Mouse (Mus musculus) kidney, postnatal 0 days (tissue): ENCODE data around the gene Pabpn1l. TPM values are rescaled to one million over a fixed set of nuclear protein-coding genes. Genes with fewer than 3 reads are reported as not detected.
A peak's percentile ranks its signal among the peaks of the same experiment; 100 is the strongest.

Source experiments
- ATAC-seq: fragments of 200-750 bp; cut with Nextera tagmentation; replicated peaks from 2 replicates; pipeline ENCODE4 v1.8.0; 2017; ENCODE audit warnings: low read depth, moderate number of reproducible peaks, moderate TSS enrichment, moderate library complexity; ENCODE audit not compliant: low FRiP score
- DNase-seq: peaks from one replicate; pipeline ENCODE4 v3.0.0-alpha.2; 2016; ENCODE audit warnings: low spot score
- H3K27ac ChIP-seq: fragments of 300-500 bp; sonication (generic); 2 replicates; pipeline ENCODE4 v1.5.1; 2014; ENCODE audit warnings: mild to moderate bottlenecking
- H3K27me3 ChIP-seq: fragments of 300-500 bp; sonication (generic); 2 replicates; pipeline ENCODE4 v1.6.1; 2014; ENCODE audit warnings: low read length, mixed read lengths; ENCODE audit not compliant: insufficient read depth
- H3K36me3 ChIP-seq: fragments of 300-500 bp; sonication (generic); 2 replicates; pipeline ENCODE4 v1.6.1; 2014; ENCODE audit warnings: low read length, mixed read lengths; ENCODE audit not compliant: insufficient read depth
- H3K4me1 ChIP-seq: fragments of 300-500 bp; sonication (generic); replicated peaks from 2 replicates; pipeline ENCODE4 v1.6.1; 2014; ENCODE audit warnings: antibody characterized with exemption, low read length, mixed read lengths; ENCODE audit not compliant: insufficient read depth
- H3K4me2 ChIP-seq: fragments of 300-500 bp; sonication (generic); 2 replicates; pipeline ENCODE4 v1.6.1; 2014; ENCODE audit warnings: mild to moderate bottlenecking, low read length, moderate library complexity, mixed read lengths
- H3K4me3 ChIP-seq: fragments of 300-500 bp; sonication (generic); replicated peaks from 2 replicates; pipeline ENCODE4 v1.5.1; 2014; ENCODE audit warnings: low read depth, low read length
- H3K9ac ChIP-seq: fragments of 300-500 bp; sonication (generic); 2 replicates; pipeline ENCODE4 v1.6.1; 2014; ENCODE audit warnings: low read depth, low read length
- H3K9me3 ChIP-seq: fragments of 300-500 bp; sonication (generic); replicated peaks from 2 replicates; pipeline ENCODE4 v1.6.1; 2016; ENCODE audit warnings: low read length, inconsistent platforms, mixed read lengths
- CTCF ChIP-seq: IDR thresholded peaks from 2 replicates; pipeline ENCODE4 v1.5.1; 2016; ENCODE audit warnings: antibody characterized with exemption, low read depth, mild to moderate bottlenecking, moderate library complexity
- WGBS: fragments of 180-500 bp; shearing (Covaris S2); extraction: QIAGEN DNeasy Blood & Tissue Kit; methylation state at CpG from one replicate; pipeline ENCODE4 v1.1.7; 2014; 5-methylcytosine and 5-hydroxymethylcytosine counted together
- polyA plus RNA-seq: library from polyadenylated mRNA; unstranded; fragments of >200 nt; fragmentation: Nextera tagmentation; extraction: Ambion mirVana; gene quantifications from 2 replicates; pipeline ENCODE4 v1.2.1, GENCODE M21; 2015

The Pabpn1l gene
- polyA plus RNA-seq, 1 experiment from 2014 or later, result 0.22 TPM

DNA sequence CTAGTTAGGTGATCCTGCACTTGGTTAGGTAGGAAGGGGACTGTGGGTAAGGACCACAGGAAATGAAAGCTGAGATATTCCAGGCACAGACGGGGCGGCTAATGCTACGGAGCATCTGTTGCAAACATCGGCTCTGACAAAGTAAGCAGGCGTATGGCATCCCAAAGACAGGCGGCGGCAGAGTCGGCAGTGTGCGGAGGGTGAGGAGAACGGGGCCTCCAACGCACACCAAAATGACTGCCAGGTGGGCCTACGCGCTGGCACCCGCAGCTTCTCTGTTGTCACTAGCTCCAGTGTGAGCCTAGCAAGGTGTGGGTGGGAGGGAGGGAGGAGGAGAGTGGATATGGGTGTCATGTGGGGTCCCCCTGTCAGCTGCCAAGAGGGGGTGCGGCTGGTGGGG is 18.9 kb upstream of the Pabpn1l start:
- no peak for ATAC-seq
- no peak for DNase-seq
- Histone ChIP-seq H3K4me2 (no peak overlapping the region), H3K9ac (no peak overlapping the region), H3K27ac (no peak overlapping the region), H3K36me3 (no peaks in the 10 kb centered on the region), H3K4me1 (peaks cover 14% of the 10 kb centered on the region), H3K4me3 (no peak overlapping the region), H3K9me3 (no peaks in the 10 kb centered on the region), H3K27me3 (no peaks in the 10 kb centered on the region)
- no peak for TF ChIP-seq CTCF
- WGBS, result 68% methylated on average over 15 of the region's 15 CpGs

DNA sequence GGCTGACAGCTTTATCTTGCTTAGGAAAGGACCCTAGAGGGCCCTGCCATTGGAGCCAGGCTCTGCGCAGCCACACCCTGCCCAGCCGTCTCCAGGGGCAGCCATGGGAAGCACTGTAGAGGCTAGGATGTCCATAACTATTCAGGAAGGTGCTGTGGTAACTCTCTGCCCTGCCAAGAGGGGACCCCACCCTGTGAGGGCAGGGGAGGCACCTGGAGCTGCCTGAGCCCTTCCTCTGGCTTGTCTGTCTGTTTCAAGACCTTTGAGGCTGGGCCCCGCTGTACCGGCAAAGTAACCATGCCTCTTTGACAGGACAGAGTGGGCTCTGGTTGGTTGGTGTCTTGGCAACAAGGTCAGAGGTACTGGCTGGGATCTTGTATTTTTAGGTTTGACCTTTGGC is 18.3 kb upstream of the Pabpn1l start:
- no peaks in the 10 kb centered on the region for H3K27me3 ChIP-seq
- TF ChIP-seq CTCF, result no peak
- 86% methylated on average over 4 of the region's 4 CpGs for WGBS

DNA sequence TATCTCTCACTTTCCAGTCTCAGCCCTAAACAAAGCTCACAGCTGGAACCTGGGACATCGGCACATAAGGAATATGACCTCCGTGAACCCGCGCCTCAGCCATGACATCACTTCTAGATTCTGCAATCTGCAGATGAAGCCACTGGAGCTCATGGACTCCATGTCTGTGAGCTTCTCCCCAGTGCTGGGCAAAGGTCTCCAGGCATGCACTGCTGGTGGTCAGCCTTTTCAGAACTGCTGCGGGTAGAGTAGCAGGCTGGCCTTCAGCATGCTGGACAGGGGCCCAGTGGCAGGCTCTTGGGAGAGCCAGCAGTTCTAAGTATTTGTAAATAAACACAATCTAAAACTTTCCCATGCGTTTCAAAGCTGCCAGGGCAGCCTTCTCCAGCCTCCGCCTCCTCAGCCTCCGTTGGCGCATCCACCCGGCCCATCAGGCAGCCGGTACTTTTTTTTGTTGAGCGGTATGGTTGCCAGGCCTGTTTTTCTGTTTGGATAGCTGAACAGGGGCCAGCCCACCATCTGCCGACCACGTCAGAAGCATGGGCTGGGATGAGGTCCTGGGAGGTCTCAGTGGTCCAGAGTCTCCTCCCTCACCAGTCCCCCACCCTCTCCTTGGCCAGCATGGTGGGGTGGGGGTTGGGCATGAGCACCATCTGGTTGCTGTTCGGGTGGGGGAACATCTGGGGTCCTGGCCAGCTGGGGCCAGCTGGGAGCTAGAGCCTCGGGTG is 17.1 kb upstream of the Pabpn1l start:
- ATAC-seq, result 0 out of 2 replicates have a peak, but pooled peaks have one; percentile 13
- Histone ChIP-seq H3K4me1 (peaks cover 14% of the 10 kb centered on the region), H3K4me2 (no peak overlapping the region)

More for the DNA sequence above, 18.3 kb upstream of the Pabpn1l start:
- no peak for ATAC-seq
- Histone ChIP-seq H3K4me3 (no peak overlapping the region), H3K9me3 (no peaks in the 10 kb centered on the region), H3K4me2 (no peak overlapping the region), H3K27ac (no peak overlapping the region), H3K9ac (no peak overlapping the region), H3K36me3 (no peaks in the 10 kb centered on the region), H3K4me1 (peaks cover 14% of the 10 kb centered on the region)
- DNase-seq, result no peak

GRCm38 (mm10) chr8:122638601-122639000 is 16.1 kb upstream of the Pabpn1l start:
- Histone ChIP-seq H3K27ac (no peak overlapping the region), H3K4me1 (peaks cover 14% of the 10 kb centered on the region), H3K9me3 (no peaks in the 10 kb centered on the region), H3K4me3 (no peak overlapping the region), H3K9ac (no peak overlapping the region), H3K4me2 (no peak overlapping the region), H3K36me3 (no peaks in the 10 kb centered on the region), H3K27me3 (no peaks in the 10 kb centered on the region)
- no peak for DNase-seq
- TF ChIP-seq CTCF, result no peak
- 56% methylated on average over 16 of the region's 16 CpGs for WGBS
- ATAC-seq, result no peak

More for the DNA sequence above, 17.1 kb upstream of the Pabpn1l start:
- no peak overlapping the region for H3K4me3 ChIP-seq
- peak; percentile 42 for DNase-seq
- H3K36me3 ChIP-seq, result no peaks in the 10 kb centered on the region
- no peak for TF ChIP-seq CTCF
- H3K27me3 ChIP-seq, result no peaks in the 10 kb centered on the region
- H3K9ac ChIP-seq, result no peak overlapping the region
- no peak overlapping the region for H3K27ac ChIP-seq
- 33% methylated on average over 16 of the region's 16 CpGs for WGBS
- no peaks in the 10 kb centered on the region for H3K9me3 ChIP-seq

DNA sequence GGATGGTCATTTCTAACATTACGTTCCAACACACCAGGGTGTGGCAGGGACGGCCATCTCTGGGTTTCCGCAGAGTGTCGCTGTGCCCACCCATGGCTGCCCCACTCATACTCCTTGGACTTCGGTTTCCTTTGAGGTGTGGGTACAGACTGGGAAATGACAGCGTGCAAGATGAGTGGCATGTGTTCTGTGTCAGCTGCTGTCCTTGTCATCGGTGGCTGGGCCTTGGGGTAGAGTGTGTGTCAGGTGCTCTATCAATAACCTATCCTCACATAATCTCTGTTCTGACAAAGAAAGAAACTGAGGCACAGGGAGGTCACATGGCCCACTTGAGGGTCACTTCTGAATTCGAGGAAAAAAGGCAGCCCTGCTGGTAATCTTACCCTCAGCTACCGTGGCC is 14.7 kb upstream of the Pabpn1l start:
- no peak overlapping the region for H3K27ac ChIP-seq
- no peaks in the 10 kb centered on the region for H3K36me3 ChIP-seq
- no peak for TF ChIP-seq CTCF
- H3K9me3 ChIP-seq, result no peaks in the 10 kb centered on the region
- no peak overlapping the region for H3K4me2 ChIP-seq
- no peak for DNase-seq
- 87% methylated on average over 9 of the region's 9 CpGs for WGBS
- no peaks in the 10 kb centered on the region for H3K27me3 ChIP-seq
- no peak overlapping the region for H3K9ac ChIP-seq
- H3K4me1 ChIP-seq, result peaks cover 14% of the 10 kb centered on the region
- no peak overlapping the region for H3K4me3 ChIP-seq
- no peak for ATAC-seq

DNA sequence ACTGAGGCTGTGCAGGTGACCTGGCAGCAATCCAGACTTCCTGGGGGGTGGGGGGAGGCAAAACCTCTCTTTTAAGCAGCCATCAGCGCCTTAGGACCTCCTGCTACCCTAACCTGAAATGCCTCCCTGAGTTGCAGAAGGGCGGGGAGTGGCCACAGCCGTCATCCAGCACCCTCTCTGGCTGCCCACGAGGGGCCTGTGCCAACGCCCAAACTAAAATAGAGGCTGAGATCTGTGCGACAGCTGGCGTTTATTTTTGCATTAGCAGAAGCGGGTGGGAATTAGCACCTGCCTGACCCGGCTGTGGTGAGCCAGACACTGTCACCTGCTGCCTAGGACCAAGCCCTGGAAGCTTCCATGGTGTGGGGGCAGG is 14.2 kb upstream of the Pabpn1l start:
- 69% methylated on average over 9 of the region's 9 CpGs for WGBS
- no peak for ATAC-seq
- TF ChIP-seq CTCF, result no peak
- Histone ChIP-seq H3K4me3 (no peak overlapping the region), H3K27ac (no peak overlapping the region), H3K4me1 (peaks cover 14% of the 10 kb centered on the region), H3K27me3 (no peaks in the 10 kb centered on the region), H3K9ac (no peak overlapping the region), H3K4me2 (no peak overlapping the region), H3K36me3 (no peaks in the 10 kb centered on the region), H3K9me3 (no peaks in the 10 kb centered on the region)
- DNase-seq, result no peak
